Mouse (Mus musculus) lung, postnatal 0 days (tissue): ENCODE measurements at regions not wholly inside any gene's neighbourhood (a gene's known extent, or its start where the extent isn't known, plus 50 kb on each side); places are given as distances from the start of the nearest gene placed in this dataset.

ENCODE experiments used
- CTCF ChIP-seq: IDR thresholded peaks from 2 replicates; pipeline ENCODE4 v1.5.1; 2016; ENCODE audit warnings: antibody characterized with exemption, mild to moderate bottlenecking
- EP300 ChIP-seq: IDR thresholded peaks from 2 replicates; pipeline ENCODE4 v1.6.1; 2016; ENCODE audit warnings: antibody characterized with exemption, mild to moderate bottlenecking, control low read depth

DNA sequence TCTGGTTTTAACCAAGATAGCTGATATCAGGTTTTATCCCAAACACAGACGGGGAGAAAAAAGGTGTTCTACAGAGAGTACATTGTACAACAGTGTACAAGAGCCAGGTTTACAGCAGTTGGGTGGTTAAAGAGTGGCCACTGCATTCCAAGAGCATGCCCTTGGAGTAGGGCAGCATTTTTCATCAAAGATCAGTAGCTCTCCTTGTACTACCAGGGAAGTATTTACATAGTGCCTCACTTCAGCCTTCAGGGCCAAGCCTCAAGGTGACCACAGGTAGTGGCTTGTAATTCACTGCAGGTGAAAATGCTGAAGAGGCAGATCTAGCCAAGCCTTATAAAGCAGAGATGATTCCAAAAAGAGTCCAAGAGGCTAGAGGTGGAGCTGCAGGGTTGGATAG is 190.8 kb downstream of the Isl1 start:
- TF ChIP-seq CTCF (no peak), EP300 (no peak)
